Mouse (Mus musculus): ENCODE data around the gene Cldn12. TPM values are rescaled to one million over a fixed set of nuclear protein-coding genes. Genes with fewer than 3 reads are reported as not detected.

Gene Cldn12
- polyA plus RNA-seq (2016; fragmentation: Nextera tagmentation; extraction: Ambion mirVana), result 27.6 and 28.6 TPM in 2 replicates

DNA sequence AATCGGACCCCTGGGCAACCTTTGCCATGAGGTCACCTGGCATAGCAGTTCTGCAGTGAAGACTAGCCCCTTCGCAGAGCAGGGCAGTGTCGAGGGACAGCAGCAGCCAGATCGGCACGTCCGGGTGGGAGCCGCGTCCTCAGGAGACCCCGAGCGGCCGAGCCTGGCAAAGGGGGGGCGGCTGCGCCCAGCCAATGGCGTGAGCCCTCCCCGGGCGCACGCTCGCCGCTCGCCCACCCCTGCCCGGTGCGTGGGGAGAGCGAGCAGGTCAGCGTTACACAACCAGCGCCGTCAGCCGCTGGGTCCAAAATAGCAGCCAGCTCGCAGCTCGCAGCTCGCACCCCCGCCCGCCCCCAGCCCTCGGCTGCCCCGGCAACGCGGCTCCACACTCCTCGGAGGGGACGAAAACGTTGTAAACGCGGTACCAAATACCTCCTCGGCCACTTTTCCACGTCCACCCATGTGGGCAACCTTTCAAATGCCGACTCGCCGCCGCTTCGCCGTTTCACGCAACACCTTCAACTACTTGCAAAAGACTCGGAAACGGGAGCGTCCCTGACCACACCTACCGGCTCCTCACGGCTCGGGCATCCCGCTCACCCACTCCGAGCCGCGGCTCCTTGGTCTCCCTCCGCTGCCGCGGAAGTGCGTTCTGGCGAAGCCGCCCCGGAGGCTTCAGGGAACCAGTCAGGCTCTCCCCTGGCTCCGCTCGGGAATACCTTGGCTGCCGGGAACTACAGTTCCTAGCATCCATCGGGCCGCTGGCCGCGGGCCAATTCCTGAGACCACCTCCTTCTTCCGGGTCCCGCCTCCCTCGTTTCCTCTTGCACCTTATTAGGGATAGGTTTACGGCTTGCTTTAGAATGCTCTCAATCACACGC, at the start of gene Cldn12:
Gene Cldn12 (minus strand): TSS at position 763 of the 881 bp plus-strand sequence.
- peak; percentile 95 for ATAC-seq (ENCODE audit: low FRiP score, low read depth)
- H3K4me3 ChIP-seq, result peak within 1 kb of the TSS; percentile 71
- under 1% methylated on average over 79 of the region's 79 CpGs for WGBS
- H3K9ac ChIP-seq (replicated peaks), result peak within 1 kb of the TSS; percentile 63
- peak within 1 kb of the TSS; percentile 84 for H3K27ac ChIP-seq (replicated peaks)
- peak within 1 kb of the TSS; percentile 73 for H3K4me2 ChIP-seq (replicated peaks)
- H3K4me1 ChIP-seq, result peaks cover 9% of the 10 kb centered on the region
- H3K9me3 ChIP-seq, result no peaks in the 10 kb centered on the region
- H3K36me3 ChIP-seq, result 0 out of 2 replicates have a peak, but pooled peaks cover 5% of the 10 kb centered on the region
- peaks cover 4% of the 10 kb centered on the region; the same call in 1 of the 2 replicates for H3K27me3 ChIP-seq

DNA sequence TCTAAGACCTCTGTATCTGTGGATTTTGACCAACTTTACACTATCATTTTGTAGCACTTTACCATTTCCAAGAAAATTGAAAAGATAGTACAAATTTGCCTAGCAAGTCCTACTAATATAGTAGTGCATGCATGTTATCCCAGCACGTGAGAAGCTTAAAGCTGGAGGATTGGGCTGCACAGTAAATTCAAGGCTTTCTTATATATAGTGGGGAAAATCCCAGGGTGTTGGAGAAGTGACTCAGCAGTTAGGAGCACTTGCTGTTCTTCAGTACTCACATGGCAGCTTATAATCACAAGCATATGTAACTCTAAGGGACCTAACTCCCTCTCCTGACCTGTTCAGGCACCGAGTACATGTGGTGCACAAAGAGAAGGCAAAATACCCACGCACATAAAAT, 47.7 kb upstream of the Cldn12 start:
- H3K36me3 ChIP-seq, result no peaks in the 10 kb centered on the region
- 77% methylated on average over 3 of the region's 3 CpGs for WGBS
- H3K27me3 ChIP-seq, result peaks cover 6% of the 10 kb centered on the region; the same call in 1 of the 2 replicates
- no peak overlapping the region for H3K27ac ChIP-seq (replicated peaks)
- no peaks in the 10 kb centered on the region for H3K9me3 ChIP-seq
- no peak for ATAC-seq (ENCODE audit: low FRiP score, low read depth)
- H3K4me2 ChIP-seq (replicated peaks), result no peak overlapping the region
- no peak overlapping the region for H3K9ac ChIP-seq (replicated peaks)
- H3K4me1 ChIP-seq, result peaks cover 12% of the 10 kb centered on the region
- no peak overlapping the region for H3K4me3 ChIP-seq

DNA sequence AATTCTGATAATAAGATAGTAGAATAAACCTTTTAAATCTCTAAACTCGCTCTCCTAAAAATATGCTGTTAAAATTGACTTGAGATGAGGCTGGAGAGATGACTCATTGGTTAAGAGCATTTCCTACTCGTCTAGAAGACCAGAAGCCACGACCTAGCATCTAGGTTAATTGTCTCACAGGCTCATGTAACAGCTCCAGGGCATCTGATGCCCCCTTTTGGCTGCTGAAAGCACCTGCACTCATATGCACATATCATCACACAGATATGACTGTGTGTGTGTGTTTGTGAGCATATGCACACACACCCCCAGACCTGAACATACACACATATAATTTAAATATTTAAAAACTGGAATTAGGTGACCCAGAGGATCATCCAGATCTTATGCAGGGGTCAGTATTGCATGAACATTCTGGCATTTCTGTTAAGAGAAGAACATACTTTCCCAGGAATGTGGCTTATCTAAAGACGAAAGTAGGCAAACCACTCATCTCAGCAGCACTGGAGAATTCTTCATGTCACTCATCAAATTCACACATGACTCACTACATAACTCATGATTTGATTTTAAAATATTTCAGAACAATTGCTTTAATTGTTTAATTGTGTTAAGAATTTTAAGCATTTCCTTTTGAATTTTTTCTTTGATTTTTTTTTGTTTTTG, 46.4 kb upstream of the Cldn12 start:
- Histone ChIP-seq H3K9me3 (no peaks in the 10 kb centered on the region), H3K27ac (replicated peaks) (no peak overlapping the region), H3K4me3 (no peak overlapping the region), H3K4me2 (replicated peaks) (no peak overlapping the region), H3K27me3 (peaks cover 6% of the 10 kb centered on the region; the same call in 1 of the 2 replicates), H3K36me3 (no peaks in the 10 kb centered on the region), H3K9ac (replicated peaks) (no peak overlapping the region), H3K4me1 (peaks cover 12% of the 10 kb centered on the region)
- ATAC-seq (ENCODE audit: low FRiP score, low read depth), result no peak
- WGBS, result 76% methylated on average over 4 of the region's 4 CpGs

DNA sequence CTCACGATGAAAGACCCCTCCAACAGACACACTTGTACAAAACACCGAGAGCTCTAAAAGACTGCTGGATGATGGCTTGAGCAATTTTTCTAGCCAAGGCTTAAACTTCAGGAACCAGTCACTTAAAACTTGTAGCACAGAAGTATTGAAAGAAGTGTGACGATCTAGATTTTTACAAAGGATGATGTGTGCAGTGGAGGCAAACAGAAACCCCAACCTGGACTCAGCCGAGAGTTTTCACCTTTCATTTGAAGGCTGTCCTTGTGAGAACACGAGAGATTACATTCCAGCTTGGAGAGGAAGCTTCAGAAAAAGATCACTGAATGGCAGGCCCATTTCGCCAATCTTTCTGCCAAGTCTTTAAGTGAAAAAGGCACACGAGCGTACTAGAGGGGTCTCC, 45.0 kb upstream of the Cldn12 start:
- H3K27ac ChIP-seq (replicated peaks), result peak overlapping the region; percentile 70
- peaks cover under 1% of the 10 kb centered on the region for H3K36me3 ChIP-seq
- WGBS, result 48% methylated on average over 8 of the region's 8 CpGs
- H3K9me3 ChIP-seq, result no peaks in the 10 kb centered on the region
- ATAC-seq (ENCODE audit: low FRiP score, low read depth), result no peak
- H3K9ac ChIP-seq (replicated peaks), result peak overlapping the region; percentile 76
- H3K4me1 ChIP-seq, result peaks cover 12% of the 10 kb centered on the region
- H3K27me3 ChIP-seq, result peaks cover 6% of the 10 kb centered on the region; the same call in 1 of the 2 replicates
- peak overlapping the region; percentile 61 for H3K4me2 ChIP-seq (replicated peaks)
- H3K4me3 ChIP-seq, result peak overlapping the region; percentile 76

DNA sequence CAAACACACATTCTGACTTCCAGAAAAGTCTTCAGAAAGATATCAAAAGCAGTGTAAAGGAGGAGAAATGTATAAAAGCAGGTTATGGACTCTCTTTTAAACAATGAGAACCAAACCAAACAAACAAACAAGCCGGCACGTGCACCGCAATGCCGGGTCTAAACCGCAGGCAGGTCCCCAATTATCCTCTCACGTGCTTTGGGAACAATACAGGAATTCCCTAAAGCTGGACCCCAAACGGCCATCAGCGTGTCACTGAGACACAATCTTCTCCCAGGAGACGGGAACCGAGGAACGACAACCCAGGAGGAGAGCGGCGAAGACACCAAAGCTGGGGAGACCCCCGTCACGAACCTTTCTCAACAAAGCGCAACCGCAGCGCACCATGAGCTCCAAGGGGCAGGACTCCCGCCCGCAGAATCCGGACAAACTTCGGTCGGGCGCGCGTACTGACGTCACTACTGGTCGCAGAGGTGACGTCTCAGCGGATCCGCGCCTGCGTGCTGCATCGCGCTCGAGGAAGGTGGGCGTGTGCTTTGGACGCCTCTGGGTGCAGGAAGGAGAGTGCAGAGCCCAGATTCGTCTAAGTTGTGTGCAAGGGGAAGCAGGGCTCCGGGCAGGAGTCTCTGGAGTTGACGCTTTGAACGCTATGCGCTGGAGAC, 44.5 kb upstream of the Cldn12 start, which contains the start of gene Gtpbp10:
Gene Gtpbp10 (minus strand): TSS at position 460 of the 662 bp plus-strand sequence.
- H3K27me3 ChIP-seq, result peaks cover 6% of the 10 kb centered on the region; the same call in 1 of the 2 replicates
- peak within 1 kb of the TSS; percentile 76 for H3K9ac ChIP-seq (replicated peaks)
- peak within 1 kb of the TSS; percentile 61 for H3K4me2 ChIP-seq (replicated peaks)
- H3K9me3 ChIP-seq, result no peaks in the 10 kb centered on the region
- H3K36me3 ChIP-seq, result peaks cover 6% of the 10 kb centered on the region
- H3K4me1 ChIP-seq, result peaks cover 12% of the 10 kb centered on the region
- peak; percentile 99 for ATAC-seq (ENCODE audit: low FRiP score, low read depth)
- peak within 1 kb of the TSS; percentile 76 for H3K4me3 ChIP-seq
- WGBS, result under 1% methylated on average over 43 of the region's 43 CpGs
- H3K27ac ChIP-seq (replicated peaks), result peak within 1 kb of the TSS; percentile 70

- Histone ChIP-seq H3K4me1 (no peaks in the 10 kb centered on the region), H3K9ac (replicated peaks) (no peak overlapping the region), H3K36me3 (peaks cover 50% of the 10 kb centered on the region), H3K9me3 (0 out of 2 replicates have a peak, but pooled peaks cover 3% of the 10 kb centered on the region), H3K4me2 (replicated peaks) (no peak overlapping the region), H3K27me3 (no peaks in the 10 kb centered on the region), H3K27ac (replicated peaks) (no peak overlapping the region), H3K4me3 (no peak overlapping the region)
- no peak for ATAC-seq (ENCODE audit: low FRiP score, low read depth)
- 86% methylated on average over 1 of the region's 1 CpGs for WGBS
These were observed 36.4 kb upstream of the Cldn12 start for GRCm38 (mm10) chr5:5551110-5551509.

GRCm38 (mm10) chr5:5540385-5540784, 25.6 kb upstream of the Cldn12 start:
- H3K4me1 ChIP-seq, result no peaks in the 10 kb centered on the region
- no peak overlapping the region for H3K9ac ChIP-seq (replicated peaks)
- WGBS, result 34% methylated on average over 3 of the region's 3 CpGs
- ATAC-seq (ENCODE audit: low FRiP score, low read depth), result no peak
- H3K27me3 ChIP-seq, result no peaks in the 10 kb centered on the region
- peaks cover 46% of the 10 kb centered on the region for H3K36me3 ChIP-seq
- H3K9me3 ChIP-seq, result no peaks in the 10 kb centered on the region
- no peak overlapping the region for H3K4me3 ChIP-seq
- no peak overlapping the region for H3K4me2 ChIP-seq (replicated peaks)
- H3K27ac ChIP-seq (replicated peaks), result no peak overlapping the region

DNA sequence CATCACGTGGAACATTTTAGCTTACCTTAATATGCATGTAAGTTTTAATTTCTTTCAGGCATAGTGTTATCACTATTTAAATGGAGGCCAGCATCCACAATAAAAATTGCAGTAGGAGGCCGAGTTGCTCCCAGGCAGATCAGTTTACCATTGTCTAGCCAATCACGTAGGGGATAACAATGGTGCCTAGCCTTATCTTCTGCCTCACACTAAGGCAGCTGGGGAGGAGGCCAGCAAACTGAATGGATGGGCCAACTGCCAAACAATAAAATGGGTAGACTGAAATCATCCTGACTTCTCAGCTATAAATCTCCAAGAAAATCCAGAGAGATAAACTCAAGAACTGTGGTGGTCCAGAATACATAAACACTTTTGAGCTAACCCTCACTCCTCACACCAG, 25.0 kb upstream of the Cldn12 start:
- Histone ChIP-seq H3K4me2 (replicated peaks) (no peak overlapping the region), H3K9ac (replicated peaks) (no peak overlapping the region), H3K27ac (replicated peaks) (no peak overlapping the region), H3K36me3 (peaks cover 46% of the 10 kb centered on the region), H3K4me3 (no peak overlapping the region), H3K9me3 (no peaks in the 10 kb centered on the region), H3K4me1 (no peaks in the 10 kb centered on the region), H3K27me3 (no peaks in the 10 kb centered on the region)
- ATAC-seq (ENCODE audit: low FRiP score, low read depth), result no peak
- 69% methylated on average over 3 of the region's 3 CpGs for WGBS

GRCm38 (mm10) chr5:5536131-5536530, 21.4 kb upstream of the Cldn12 start:
- Histone ChIP-seq H3K4me2 (replicated peaks) (no peak overlapping the region), H3K9me3 (no peaks in the 10 kb centered on the region), H3K4me1 (no peaks in the 10 kb centered on the region), H3K9ac (replicated peaks) (no peak overlapping the region), H3K27ac (replicated peaks) (no peak overlapping the region), H3K4me3 (no peak overlapping the region), H3K27me3 (no peaks in the 10 kb centered on the region), H3K36me3 (peaks cover 22% of the 10 kb centered on the region)
- WGBS, result 96% methylated on average over 1 of the region's 1 CpGs
- ATAC-seq (ENCODE audit: low FRiP score, low read depth), result no peak

- Histone ChIP-seq H3K4me2 (replicated peaks) (no peak overlapping the region), H3K4me3 (no peak overlapping the region), H3K9me3 (no peaks in the 10 kb centered on the region), H3K4me1 (no peaks in the 10 kb centered on the region), H3K36me3 (peaks cover 8% of the 10 kb centered on the region), H3K27ac (replicated peaks) (no peak overlapping the region), H3K9ac (replicated peaks) (no peak overlapping the region), H3K27me3 (no peaks in the 10 kb centered on the region)
- WGBS, result 95% methylated on average over 3 of the region's 3 CpGs
- no peak for ATAC-seq (ENCODE audit: low FRiP score, low read depth)
These were observed 19.1 kb upstream of the Cldn12 start for GRCm38 (mm10) chr5:5533656-5534420.

DNA sequence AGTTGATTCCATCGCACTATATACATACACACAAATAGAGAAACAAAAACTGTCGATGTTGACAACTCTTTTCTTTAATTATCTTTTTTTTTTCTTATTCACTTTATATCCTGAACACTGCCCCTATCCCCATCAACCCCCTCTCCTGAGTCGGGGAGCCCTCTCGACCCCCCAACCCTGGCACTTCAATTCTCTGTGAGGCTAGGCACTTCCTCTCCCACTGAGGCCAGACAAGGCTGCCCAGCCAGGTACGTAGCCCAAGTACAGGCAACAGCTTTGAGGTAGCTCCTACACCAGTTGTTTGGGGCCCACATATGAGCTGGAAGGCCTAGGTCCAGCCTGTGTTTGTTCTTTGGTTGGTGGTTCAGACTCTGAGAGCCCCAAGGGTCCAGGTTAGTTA, 653 bp upstream of the Cldn12 start:
- H3K4me3 ChIP-seq, result no peak overlapping the region
- peak overlapping the region; percentile 73; the same call in 1 of the 2 replicates for H3K4me2 ChIP-seq (replicated peaks)
- 81% methylated on average over 5 of the region's 5 CpGs for WGBS
- 0 out of 2 replicates have a peak, but pooled peaks cover 5% of the 10 kb centered on the region for H3K36me3 ChIP-seq
- H3K9me3 ChIP-seq, result no peaks in the 10 kb centered on the region
- H3K4me1 ChIP-seq, result peaks cover 8% of the 10 kb centered on the region
- no peak overlapping the region for H3K27ac ChIP-seq (replicated peaks)
- no peak overlapping the region for H3K9ac ChIP-seq (replicated peaks)
- H3K27me3 ChIP-seq, result peaks cover 4% of the 10 kb centered on the region; the same call in 1 of the 2 replicates
- ATAC-seq (ENCODE audit: low FRiP score, low read depth), result no peak
